Mouse (Mus musculus) adrenal gland, postnatal 36 days (tissue): ENCODE data around the gene Bicd1. TPM values are rescaled to one million over a fixed set of nuclear protein-coding genes. Genes with fewer than 3 reads are reported as not detected.
A peak's percentile ranks its signal among the peaks of the same experiment; 100 is the strongest.
"Not testable (repeated sequence)": the region's sequence is repeated elsewhere in the genome, so short reads cannot be mapped to it uniquely, and the experiment has no call there.

Experiments
- DNase-seq, 2 experiments: peaks; one replicate each; pipeline ENCODE4 v3.0.0; 2021; ENCODE audit warnings: mixed read lengths in 1 of 2
- long read RNA-seq, 2 experiments: library from polyadenylated mRNA; stranded (forward); transcript quantifications; one replicate each; pipeline ENCODE4 v2.0.0; 2021; ENCODE audit warnings: borderline sequencing depth in 2 of 2
- total RNA-seq, 2 experiments: library from RNA; stranded (reverse); gene quantifications; 2 replicates each; pipeline ENCODE4 v1.2.3; 2021

Bicd1 gene
- total RNA-seq, result 1 to 10 TPM; 5.3 to 8.5 TPM
- long read RNA-seq, experiment 1, full-length matches to known transcripts, result 1 of 1 reads
- long read RNA-seq, experiment 1, partial matches to known transcripts, result 0 of 1 reads
- long read RNA-seq, experiment 1, other reads (novel, unspliced or antisense), result 0 of 1 reads
- long read RNA-seq, experiment 2, result 0 reads

DNA sequence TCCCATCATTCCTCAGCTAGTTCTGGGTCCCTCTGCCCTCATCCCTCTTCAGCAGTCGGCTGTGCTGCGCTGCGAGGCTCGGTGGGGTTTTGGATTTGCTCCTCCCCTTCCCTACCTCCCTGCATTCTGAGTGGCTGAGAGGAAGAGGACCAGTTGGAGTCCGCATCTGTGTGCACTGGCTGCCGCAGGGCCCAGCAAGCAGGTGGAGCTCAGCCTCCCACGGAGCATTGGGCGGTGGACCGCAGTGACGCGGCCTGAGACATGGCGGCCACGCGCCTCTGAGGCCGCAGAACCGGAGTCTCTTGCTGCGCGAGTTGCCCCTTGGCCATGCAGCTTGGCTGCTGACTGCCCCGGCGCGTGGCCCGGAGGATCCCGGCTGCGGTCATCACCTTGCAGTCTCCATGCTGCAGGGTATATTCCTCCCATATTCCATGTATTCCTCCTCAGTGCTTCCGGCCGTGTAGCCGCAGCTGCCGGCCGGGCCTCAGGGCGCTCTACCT is at the start of gene Bicd1:
Gene Bicd1, plus strand, starts transcription at position 54 of the 500 bp plus-strand sequence.
- DNase-seq, result peak; percentile 79 to 80

DNA sequence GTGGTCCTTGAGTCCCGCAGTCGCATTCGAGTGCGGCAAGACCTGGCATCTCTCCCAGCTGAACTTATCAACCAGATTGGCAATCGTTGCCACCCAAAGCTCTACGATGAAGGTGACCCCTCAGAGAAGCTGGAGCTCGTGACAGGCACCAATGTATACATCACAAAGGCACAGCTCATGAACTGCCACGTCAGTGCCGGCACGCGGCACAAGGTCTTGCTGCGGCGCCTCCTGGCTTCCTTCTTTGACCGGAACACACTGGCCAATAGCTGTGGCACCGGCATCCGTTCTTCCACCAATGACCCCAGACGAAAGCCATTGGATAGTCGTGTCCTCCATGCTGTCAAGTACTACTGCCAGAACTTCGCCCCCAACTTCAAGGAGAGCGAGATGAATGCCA is 46.2 kb upstream of the Bicd1 start:
- not testable (repeated sequence) for DNase-seq

DNA sequence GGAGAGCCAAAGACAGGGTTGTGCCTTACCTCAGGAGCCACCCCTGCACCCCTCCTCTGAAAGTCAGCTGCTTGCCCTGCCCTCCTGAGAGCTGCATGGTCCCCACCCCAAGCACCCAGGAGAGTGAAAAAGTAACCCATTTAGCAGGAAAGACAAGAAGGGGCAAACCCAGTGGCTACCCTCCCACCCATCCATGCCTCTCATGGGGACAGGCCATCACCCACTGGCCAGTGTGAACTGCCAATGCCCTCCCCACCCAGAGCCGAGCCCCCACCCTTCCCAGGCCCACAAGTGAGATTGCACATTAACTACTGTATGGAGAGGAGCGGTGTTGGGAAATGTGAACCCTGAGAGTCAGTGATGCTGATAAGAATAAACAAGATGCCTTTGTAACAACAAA is 42.7 kb upstream of the Bicd1 start:
- DNase-seq, result not testable (repeated sequence)

DNA sequence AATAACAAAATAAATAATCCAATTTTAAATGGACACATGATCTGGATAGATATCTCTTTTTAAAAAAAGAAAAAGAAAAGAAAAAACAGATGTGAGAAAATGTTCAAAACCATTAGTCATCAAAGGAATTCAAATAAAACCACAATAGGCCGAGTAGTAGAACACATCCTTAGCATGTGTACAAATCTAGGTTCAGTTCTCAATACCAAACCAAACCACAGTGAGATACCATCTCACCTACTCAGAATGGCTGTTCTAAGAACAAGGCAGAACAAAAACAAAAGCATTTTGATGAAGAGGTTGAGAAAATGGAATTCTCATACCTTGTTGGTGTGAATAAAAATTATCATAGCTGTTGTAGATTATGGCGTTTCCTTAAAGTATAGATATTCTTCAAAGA is 42.3 kb upstream of the Bicd1 start:
- no peak for DNase-seq

DNA sequence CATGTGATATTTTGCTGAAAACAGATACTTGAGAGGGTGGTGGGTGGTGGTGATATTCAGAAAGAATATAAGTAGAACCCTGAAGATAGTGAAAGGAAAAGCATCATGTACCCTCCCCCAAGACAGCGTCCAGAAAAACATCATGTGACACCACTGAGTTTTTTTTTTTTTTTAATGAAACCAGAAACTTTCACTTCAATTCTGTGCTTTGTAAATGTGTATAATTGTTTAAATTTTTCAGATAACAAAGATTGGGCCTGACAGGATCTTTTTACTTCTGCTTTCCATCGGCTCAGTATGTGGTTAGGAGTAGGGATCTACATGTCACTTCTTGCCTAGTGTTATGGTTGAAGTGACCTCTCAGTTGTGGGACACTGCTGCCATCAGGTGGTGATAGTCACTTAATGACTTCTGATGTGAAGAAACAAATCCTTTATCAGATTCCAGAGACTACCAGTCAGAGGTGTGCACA is 33.7 kb upstream of the Bicd1 start:
- DNase-seq, result peak; percentile 77 to 79

DNA sequence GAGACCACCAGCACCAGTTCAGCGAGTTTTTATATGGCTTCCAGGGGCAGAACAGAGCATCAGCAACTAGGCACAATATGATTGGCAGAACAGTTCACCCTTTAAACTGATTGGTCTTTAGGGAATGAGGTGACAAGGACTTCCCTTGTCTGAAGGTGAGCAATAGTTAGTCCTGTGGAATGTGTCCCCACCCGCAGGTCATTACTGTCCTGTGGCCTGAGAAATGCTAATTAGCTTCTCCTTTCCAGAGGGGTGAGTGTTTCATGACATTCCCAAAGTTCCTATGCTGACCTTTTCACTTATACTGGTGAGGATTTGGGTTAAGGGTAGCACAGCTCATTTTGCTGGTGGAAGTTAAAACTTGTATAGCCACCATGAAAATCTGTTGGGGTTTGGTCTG is 25.2 kb upstream of the Bicd1 start:
- no peak for DNase-seq

DNA sequence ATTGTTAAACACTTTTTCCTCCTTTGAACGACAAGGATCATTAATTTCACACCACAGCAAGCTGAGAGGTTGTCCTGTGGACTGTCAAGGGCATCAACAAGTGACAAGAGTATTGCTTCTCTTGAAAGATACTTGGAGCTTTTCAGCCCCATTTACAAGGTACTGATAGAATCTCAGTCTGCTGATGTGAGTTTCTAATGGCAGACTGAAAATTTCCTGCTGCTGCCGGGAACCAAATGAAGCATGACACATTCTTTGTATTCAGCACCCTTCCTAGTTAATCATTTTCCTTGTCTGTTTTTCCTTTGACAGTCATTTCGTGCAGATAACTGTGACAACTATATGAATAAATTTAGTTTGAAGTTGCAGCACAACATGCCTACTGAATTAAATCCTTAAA is 22.3 kb upstream of the Bicd1 start:
- DNase-seq, result no peak

DNA sequence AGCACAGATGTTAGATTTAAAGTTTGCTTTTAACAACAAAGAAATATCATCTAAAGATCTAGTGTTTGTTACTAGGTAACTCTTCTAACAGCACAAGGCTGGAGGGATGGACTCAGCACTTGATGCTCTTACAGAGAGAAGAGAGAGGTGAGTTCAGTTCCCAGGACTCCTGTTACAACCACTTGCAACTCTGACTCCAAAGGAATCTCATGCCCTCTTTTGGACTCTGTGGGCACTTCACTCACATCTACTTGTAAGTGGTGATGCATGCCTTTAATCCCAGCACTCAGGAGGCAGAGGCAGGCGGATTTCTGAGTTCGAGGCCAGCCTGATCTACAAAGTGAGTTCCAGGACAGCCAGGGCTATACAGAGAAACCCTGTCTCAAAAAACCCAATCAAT is 19.1 kb upstream of the Bicd1 start:
- not testable (repeated sequence) for DNase-seq

DNA sequence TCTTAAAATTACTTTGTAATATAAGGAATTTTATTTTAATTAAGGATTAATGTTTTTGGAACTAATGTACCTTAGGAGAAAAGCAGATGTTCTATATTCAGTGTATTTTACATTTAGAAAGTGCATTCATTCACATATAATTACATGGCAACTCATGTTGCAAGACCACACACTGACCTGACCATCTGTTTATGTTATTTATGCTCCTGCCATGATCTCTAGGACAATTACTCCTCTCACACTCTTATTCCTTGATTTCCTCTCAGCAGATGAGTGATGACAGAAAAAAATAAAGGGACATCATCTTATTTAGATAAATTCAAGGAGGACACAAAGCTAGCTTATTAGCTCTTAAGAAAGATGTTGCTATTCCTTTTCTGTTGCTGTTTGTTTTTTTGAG is 9.3 kb upstream of the Bicd1 start:
- DNase-seq, result no peak

DNA sequence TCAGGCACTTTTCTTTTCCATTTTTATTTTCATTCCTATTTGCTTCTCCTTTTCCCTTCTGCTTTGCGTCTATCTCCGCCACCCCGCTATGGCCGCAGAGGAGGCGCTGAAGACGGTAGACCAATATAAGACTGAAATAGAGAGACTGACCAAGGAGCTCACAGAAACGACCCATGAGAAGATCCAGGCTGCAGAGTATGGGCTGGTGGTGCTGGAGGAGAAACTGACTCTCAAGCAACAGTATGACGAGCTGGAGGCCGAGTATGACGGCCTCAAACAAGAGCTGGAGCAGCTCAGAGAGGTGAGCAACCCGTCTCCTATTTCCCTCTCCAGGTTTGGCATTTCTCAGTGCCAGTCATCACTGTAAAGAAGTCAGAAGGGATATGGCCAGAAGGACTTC is 655 bp downstream of the Bicd1 start:
- peak; percentile 3 for DNase-seq

DNA sequence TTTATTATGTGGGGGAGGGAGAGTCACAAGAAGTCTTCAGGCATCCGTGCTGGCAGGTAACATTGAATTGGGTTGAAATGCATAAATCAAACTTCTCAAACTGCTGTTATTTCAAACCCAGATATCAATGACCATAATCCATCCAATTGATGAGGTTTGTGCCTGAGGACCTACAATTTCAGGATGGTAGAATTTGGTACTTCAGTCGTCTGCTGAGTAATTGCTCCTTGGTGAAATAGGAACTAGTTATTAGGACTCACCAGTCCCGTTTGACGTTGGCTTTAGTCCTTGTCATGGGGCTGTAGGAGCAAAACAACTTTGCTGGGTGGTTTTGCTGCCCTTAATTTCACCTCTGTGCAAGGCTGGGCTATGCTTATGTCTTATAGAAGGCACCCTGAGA is 1.2 kb downstream of the Bicd1 start:
- DNase-seq, result no peak

DNA sequence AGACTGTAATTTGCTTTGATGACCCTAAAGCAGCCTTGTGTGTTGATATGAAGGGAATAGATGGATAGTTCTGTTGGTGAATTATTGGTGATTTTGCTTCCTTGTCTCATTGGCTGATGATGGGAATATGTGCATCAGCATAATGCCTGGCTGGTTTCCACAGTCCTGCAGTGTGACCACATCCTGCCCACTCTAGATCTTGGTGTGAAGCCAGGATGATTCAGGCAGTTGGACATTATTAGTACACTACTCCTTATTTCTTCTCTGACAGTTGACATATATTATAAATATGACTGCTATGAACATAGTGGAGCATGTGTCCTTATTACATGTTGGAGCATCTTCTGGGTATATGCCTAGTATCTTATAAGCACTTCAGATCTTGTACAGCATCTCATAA is 4.6 kb downstream of the Bicd1 start:
- peak; percentile 5 to 34 for DNase-seq

DNA sequence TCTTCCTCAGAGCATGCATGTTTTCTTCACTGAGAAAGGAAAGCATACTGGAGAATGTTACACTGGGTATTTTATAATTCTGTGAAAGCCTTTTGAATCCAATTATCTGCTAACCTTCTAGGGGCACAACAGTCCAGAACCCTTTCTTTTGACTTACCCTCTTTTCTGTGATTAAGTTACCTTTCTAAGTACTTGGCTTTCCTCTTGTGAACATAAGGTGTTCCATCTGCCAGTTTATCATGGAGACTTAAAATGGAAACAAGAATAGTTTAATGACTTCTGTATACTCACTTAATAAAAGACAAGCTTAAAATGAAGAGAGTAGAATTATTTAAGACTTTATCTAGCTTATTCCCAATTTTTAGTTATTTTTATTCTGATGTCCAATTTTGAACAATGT is 16.1 kb downstream of the Bicd1 start:
- no peak for DNase-seq

DNA sequence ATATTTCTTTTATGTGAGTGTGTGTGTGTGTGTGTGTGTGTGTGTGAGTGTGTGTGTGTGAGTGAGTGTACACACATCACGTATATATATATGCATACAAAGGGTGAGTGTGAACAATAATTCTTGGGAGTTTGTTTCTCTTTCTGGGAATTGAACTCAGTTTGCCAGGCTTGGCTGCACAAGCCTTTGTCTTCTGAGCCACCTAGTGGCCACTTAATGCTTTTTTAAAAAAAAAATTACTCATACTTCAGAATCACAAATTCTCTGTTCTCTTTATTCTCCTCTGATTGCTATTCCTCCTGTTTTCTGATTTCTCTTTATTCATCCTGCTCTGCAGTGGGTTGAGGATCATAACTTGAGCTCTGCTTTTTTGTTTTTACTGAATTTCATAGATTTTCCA is 30.5 kb downstream of the Bicd1 start:
- DNase-seq, result no peak

DNA sequence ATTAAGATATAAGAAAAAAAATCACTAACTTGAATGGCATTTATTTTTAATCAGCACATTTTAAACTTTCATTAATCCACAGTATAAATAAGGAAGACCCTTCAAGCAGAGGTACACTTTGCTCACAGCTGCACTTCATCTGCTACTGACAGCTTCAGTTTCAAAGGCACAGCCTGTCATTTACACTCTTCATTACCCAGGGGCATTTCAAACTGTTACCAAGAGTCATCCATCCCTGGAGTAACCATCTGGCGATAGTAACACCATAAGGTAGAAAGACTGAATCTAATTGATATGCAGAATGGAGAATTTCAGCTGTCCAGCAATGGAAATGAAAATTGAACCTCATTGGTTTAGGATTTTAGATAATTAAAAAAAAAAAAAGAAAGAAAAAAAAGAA is 34.2 kb downstream of the Bicd1 start:
- DNase-seq, result no peak

DNA sequence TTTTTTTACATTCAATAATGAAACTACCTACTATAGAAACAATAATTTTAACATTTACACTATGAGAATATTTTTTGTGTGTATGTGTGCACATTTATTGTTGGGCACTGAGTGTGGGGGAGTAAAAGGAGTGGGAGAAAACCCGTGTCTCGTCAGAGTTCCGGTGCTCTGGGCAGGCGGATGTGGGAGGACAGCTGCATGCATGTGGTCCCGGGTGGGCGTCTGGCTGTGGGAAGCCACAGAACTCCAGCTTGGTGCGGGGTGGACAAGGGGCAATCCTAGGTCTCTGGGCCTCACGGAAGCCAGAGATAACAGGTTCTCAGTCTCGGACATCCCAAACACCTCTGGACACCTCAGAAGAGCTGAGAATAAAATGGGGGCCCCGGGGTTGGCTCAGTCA is 37.2 kb downstream of the Bicd1 start:
- DNase-seq, result peak in 1 of 2 experiments; percentile 0

DNA sequence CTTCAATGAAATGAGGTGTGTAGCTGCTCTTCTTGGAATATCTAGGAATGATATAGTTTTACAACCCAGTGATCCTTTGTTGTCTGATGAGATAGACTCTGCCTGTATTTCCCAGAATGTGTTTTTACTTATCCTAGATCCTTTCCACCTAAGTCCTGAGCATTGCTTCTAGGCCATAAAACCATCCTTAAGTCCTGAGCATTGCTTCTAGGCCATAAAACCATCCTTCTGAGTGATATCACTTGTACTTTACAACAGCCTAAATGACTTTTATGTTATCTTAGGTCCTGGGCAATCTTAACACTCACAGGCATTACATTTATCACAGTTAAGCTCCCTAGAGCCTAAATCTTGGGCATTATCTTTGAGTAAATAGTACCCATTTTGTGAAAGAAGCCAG is 48.6 kb downstream of the Bicd1 start:
- DNase-seq, result no peak

DNA sequence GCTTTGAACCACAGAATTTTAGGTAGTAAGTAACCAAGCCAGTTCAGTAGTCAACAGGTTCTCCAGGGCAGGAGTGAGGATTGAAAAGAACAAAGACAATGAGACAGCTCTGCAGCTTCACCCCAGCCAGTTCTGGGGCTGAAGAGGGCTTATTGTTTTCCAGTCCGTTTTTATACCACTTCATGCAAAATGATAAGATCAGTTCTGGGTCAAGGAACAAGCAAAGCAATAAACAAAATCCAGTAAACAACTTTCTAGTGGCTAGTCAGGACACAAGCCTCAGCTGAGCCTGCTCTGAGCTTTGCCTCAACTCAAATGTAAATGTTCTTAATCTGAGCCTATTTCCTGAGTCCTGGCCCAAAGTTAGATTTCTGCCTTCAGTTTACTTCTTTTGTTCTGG is 52.3 kb downstream of the Bicd1 start:
- DNase-seq, result no peak

DNA sequence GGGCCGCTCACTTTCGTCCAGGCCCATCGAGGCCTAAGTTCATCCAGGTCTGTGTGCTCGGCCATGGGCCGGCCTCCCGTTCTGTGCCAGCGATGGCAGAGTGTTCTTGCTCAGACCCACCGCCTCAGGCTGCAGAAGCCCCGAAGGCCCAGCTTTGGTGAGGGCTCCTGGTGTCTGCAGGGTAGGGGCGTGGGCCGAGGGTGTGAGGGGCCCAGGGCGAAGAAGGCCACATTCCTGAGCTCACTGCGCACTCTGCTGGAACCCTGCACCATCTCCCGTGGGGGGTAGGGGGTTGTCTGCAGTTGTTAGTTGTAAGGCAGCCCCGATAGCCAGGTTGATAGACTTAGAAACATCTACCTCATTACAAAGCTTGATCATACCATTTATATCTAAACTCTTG is 62.8 kb downstream of the Bicd1 start:
- DNase-seq, result no peak

DNA sequence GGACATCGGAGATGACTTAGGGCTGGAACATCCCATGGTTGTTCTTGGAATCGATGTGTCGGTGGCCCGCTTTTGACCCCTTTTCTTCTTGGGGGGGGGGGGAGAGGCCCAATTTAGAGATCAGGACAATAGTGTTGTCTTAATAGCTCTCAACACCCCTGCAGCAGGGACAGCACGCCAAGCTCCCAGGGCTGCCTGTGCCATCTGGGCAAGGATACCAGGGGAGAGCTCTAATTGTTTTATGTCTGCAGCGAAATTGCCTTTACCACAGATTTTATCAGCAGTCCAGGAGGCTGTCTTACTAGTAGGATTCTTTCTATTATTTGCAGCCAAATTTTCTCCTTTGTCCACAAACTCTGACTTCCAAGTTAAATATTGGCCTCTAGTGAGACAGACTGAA is 63.8 kb downstream of the Bicd1 start:
- DNase-seq, result not testable (repeated sequence)

DNA sequence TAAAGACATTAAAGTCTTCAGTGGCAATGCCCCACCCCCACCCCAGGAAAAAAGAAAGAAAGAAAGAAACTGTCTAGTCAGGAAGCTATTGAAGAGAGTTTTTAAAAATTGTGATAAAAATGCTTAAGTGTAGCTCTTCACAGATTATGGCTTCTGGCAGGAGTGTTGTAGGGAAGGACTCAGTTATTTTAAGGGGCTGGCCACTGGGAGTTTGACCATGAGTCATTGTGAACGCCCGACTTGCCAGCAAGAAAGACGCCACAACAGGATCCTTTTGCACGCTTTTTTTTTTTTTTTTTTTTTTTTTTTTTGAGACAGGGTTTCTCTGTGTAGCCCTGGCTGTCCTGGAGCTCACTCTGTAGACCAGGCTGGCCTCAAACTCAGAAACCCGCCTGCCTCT is 73.2 kb downstream of the Bicd1 start:
- not testable (repeated sequence) for DNase-seq

DNA sequence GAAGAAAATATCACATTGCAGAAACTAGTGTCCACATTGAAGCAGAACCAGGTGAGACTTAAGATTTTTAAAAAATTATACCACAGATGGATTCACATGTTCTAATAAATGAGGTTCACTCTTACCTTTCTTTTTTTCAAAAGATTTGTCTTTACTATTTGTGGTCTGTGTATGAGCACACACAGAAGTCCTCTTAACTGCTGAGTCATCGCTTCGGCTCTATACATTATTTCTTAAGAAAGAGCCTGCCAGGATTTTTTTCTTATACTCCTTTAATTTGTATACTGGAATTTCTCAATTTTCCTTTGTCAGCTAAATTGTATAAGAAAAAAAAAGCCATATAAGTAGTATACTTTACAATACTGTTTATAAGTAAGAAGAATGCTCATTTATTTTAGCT is 86.0 kb downstream of the Bicd1 start:
- no peak for DNase-seq

DNA sequence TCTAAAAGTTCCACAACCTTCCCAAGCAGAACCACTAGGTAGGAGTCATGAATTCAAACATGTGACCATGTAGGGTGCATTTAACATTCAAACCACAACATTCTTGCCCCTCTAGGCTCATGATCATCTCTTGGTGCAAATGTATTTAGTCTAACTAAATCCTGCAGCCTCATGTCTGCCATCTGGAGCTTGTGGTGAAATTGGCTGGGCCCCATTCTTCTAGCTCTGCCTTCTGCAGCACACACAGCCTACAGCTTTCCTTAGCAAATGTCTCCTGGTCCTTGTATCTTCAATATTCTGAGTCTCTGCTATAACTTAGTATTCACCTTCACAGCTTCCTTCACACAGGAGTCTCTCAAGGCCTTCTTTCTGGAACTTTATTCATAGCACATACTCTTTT is 87.2 kb downstream of the Bicd1 start:
- DNase-seq, result no peak

DNA sequence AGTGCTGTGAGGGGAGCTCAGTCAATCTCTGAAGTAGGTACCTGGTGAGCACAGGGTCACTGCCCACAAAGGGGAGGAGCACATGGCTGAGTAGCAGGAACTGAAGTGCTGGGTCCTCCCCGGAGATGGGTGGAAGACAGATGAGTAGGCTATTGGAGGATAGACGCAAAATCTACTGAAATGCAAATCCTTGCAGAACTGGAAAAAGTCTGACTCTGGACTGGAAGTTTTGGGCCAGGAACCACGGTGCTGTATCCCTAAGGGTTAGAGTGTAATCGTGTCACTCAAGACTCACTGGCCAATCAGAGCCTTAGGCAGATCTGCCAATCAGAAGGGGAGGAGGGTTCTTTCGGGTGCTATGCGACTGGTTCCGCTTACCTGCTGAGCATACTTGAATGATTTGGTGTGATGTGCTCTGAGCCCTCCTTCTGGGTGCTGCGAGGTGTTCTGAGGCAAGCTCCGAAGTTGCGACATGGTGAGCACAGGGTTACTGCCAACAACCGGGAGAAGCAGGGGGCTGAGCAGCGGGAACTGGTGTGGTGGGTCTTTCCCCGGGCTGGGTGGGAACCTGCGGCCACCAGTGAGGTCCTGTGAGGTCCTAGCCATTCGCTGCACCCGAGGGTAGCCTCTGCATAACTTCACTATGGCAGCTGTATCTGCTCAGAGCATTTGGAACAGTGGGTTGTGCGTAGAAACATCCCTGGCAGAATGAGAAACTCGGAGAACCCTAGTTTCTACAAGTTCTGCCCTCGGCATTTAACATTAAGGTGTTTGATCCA is 157.2 kb downstream of the Bicd1 start:
- peak; percentile 51 to 53 for DNase-seq
